Mouse (Mus musculus) adrenal gland, postnatal 36 days (tissue): ENCODE measurements at regions not wholly inside any gene's neighbourhood (a gene's known extent, or its start where the extent isn't known, plus 50 kb on each side); places are given as distances from the start of the nearest gene placed in this dataset.

Experiments used
- DNase-seq, 2 experiments: peaks; one replicate each; pipeline ENCODE4 v3.0.0; 2021; ENCODE audit warnings: mixed read lengths in 1 of 2

- no peak for DNase-seq
Observed at GRCm38 (mm10) chr13:71245326-71245725, 403.7 kb upstream of the Adamts16 start.

DNA sequence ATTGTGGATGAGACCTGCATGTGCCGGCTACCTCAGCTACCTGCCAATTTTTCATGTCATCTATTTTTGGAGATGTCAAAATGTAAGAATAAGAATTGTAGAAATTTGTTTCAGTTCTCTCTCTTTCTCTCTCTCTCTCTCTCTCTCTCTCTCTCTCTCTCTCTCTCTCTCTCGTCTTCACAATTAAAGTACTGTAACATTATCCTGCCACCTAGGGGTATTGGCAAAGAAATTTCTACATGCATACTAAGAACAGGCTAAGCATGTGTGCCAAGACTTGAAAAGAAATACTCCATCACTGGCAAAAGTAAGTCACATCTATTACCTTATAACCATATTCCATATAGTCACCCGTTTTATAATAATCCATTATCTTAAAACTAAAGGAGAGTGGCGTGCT is 398.2 kb upstream of the Adamts16 start:
- no peak for DNase-seq

- DNase-seq: no peak
Observed at GRCm38 (mm10) chr13:71235338-71235737, 393.7 kb upstream of the Adamts16 start.

DNA sequence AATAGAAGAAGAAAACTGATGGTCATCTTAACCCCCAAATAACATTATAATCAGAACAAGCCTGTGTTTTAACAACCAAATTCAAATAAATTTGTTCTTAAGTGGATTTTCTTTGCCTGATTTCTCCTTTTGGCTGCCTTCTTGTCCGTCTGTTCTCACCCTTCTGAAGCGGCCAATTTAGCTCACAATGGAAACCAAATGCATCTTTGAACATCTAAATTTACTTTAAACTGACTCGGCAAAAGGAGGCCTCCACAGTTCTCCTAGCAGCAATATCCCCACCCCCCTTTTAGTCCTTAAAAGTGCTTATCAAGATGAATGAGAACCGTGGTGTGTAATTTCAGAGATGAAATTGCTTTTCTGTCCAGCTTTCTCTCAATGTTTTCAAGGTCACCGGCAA is 389.6 kb upstream of the Adamts16 start:
- no peak for DNase-seq

DNA sequence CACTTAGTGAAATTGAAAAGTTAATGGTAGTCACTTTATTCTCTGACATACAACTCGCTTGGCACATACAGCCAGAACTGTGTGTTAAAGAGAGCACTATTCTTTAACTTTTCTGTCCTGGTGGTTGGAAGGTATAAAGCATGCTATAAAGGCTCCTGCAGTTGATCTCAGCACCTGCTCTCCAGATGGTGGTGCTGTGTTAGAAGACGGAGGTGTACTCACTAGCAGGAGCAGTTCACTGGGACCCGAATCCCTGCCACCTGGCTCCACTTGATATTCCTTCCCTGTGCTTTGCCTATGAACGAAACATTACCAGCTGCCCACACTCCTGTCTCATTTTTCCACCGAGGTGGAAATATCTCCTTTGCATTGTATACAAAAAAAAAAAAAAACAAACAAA is 373.2 kb upstream of the Adamts16 start:
- DNase-seq: no peak

DNA sequence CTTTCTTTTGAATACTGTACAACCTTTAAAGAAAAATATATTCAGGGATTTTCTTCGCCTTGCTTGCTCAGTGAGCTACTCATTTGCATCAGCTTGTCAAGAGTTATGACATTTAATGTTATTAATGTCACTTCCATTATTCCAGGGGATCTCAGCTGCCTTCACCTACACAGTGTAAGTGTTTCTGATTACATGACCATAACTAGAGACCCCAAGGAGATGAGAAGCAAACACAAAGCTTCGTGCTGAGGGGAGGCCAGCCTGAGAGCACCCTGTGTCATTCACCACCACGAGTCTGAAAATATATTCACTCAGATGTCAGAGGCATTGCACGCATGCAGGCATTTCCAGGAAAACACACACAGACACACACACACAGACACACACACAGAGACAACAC is 369.8 kb upstream of the Adamts16 start:
- DNase-seq: no peak

DNA sequence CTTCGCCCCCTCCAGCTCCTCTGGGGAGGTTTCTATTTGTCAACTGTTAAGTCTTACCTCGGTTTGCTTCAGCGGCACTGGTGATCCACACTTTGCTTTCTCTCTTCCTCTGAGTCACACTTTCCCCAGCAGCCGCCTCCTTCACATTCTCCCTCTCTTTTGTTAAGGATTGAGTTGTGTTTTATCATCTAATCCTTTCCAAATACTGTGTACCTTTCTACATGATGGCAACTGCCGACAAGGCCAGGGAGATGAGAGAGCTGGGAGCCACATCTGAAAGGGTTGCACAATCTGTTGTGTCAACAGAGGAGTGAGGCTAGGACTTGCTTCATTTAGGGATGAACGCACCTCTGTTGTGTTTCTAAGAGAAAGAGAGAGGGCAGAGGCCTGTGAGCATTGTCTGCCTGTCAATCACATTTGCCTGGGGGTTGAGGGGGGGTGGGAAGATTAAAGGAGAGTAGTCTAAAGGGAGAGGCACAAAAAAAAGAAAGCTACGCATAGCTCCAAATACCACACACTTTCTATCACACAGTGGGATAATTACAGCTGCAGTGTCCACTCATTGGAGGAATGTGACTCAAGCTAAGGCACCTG is 369.1 kb upstream of the Adamts16 start:
- DNase-seq: no peak

DNA sequence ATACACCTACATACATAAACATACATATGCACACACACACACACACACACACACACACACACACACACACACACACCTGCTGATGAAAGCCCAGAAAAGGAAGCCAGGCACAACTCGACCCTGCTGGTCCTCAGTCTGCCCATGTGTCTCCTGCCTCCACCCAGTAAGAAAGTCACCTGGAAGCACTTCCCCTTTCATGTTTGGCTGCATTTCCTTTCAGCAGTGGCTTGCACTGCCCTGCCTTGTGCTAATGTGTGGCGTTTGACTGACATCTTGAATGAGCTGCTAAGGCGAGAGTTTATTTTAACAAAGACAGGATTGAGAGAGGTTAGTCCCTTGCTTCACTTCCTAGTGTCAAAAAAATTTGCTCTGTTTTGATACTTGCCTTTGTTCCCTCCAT is 364.1 kb upstream of the Adamts16 start:
- DNase-seq: no peak

DNA sequence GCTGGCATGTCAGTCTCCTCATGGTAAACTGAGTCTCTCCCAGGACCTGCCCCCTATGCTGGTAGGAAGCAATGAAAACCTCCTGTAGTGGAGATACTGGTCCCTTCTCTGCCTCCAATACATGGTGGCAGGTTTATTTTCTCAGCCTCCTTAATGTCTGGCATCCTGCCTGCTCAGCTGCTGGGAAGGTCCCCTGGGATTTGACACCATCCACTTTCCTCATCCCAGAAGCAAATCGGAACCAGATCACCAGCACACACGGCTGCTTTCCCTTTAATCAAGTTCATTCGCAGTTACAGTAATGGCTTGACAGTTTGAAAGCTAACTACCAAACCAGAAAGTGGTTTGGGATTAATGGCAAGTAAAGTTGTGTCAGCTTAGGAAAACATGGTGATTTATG is 359.0 kb upstream of the Adamts16 start:
- DNase-seq: no peak

DNA sequence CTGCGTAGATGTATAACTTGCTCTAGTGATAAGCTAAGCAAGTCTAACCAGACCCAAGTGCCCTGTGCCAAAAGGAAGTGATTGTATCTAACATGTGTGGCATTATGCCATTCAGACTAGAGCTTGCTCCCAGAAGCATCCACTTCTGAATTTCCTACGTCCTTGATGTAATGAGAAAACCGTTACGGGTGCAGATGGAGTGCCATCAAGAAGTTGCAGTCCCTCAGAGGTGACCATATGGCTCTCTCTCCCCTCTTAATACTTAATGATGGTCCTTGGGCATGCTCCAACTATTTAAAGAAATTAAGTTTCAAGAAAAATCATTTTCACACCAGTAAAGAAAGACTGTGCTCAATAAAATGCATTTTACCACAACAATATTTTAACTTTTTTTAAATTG is 354.1 kb upstream of the Adamts16 start:
- DNase-seq: no peak

DNA sequence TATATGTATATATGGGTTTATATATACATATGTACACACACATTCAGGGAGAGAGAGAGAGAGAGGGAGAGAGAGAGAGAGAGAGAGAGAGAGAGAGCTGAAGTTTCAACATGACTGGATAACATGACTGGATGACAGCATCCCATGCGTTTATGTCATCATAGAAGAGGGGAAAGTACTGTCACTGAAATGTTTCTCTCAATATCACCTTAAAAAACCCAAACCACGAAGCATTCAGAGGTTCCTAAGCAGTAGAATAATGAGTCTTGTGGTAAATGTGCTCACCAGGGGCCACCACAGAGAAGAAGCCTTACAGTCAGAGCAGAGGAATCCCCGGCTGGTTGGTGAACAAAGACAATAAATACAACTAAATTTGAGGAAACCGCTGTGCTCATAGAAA is 342.9 kb upstream of the Adamts16 start:
- DNase-seq: no peak

GRCm38 (mm10) chr13:71179083-71179482 is 337.5 kb upstream of the Adamts16 start:
- no peak for DNase-seq

DNA sequence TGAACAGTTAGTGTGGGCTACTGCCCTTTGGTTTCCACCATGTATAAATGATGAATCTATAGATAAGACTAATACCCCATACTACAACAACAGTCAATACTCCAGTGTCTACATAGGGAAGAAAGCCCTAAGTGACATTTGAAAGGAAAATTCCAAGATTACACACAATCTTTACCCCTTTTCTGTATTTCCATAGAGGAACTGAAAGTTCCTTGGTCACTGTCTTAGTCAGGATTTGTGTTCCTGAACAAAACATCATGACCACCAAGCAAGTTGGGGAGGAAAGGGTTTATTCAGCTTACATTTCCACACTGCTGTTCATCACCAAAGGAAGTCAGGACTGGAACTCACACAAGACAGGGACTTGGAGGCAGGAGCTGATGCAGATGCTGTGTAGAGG is 332.7 kb upstream of the Adamts16 start:
- no peak for DNase-seq

- no peak for DNase-seq
Observed at GRCm38 (mm10) chr13:71166226-71166625, 324.6 kb upstream of the Adamts16 start.

- DNase-seq: no peak
Observed at GRCm38 (mm10) chr13:71165096-71165920, 323.7 kb upstream of the Adamts16 start.

- DNase-seq: no peak
Observed at GRCm38 (mm10) chr13:71164012-71164411, 322.4 kb upstream of the Adamts16 start.

DNA sequence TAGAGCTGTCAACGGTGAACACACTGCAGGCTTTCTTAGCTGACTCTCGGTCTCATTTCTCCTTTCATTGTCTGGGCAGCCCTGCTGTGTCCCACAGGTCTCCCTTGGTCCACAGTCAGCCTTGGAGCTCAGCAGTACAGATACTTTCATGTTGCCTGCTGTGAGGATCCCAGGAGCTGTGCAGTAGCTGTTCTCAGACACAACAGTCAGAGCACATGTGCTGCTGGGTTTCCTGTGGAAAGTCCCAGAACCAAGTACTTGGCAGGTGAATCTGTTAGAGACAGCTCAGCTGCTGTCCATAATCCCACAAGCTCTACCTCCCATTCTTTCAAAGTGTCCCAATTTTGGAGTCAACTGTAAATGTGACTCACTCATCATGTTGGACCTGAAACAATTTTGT is 321.3 kb upstream of the Adamts16 start:
- no peak for DNase-seq

- DNase-seq: no peak
Observed at GRCm38 (mm10) chr13:71158300-71158860, 316.8 kb upstream of the Adamts16 start.

- no peak for DNase-seq
Observed at GRCm38 (mm10) chr13:71157656-71158299, 316.2 kb upstream of the Adamts16 start.

GRCm38 (mm10) chr13:71150092-71150491 is 308.5 kb upstream of the Adamts16 start:
- DNase-seq: no peak

GRCm38 (mm10) chr13:71149303-71149696 is 307.7 kb upstream of the Adamts16 start:
- no peak for DNase-seq

- no peak for DNase-seq
Observed at GRCm38 (mm10) chr13:71148491-71149302, 307.1 kb upstream of the Adamts16 start.
